Mouse (Mus musculus) ovary, postnatal 14 days (tissue): Measurements from ENCODE around the gene Nt5c3.
"Not testable (repeated sequence)": the region's sequence is repeated elsewhere in the genome, so short reads cannot be mapped to it uniquely, and the experiment has no call there.

Experiments used
- DNase-seq: peaks from one replicate; pipeline ENCODE4 v3.0.0; 2022; ENCODE audit warnings: low spot score

Gene Nt5c3

GRCm38 (mm10) chr6:56904330-56904729 is 19.4 kb downstream of the Nt5c3 start:
- DNase-seq, result no peak

DNA sequence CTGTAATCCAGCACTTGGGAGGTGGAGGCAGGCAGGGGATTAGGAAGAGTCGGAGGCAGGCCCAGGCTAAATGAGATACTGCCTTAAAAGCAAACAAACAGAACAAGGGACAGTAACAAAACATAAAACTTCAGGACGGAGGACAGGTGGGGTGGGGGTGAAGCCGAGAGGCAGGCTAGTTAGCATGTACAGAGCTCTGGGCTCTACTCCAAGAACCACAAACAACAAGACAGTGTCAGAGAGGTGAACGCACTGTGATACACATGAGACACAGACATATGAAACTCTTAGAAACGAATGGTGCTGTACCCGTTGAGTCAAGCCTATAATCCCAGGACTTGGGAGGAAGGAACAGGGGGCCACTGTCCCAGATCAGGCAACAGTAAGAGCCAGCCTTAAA is 19.9 kb downstream of the Nt5c3 start:
- no peak for DNase-seq

- no peak for DNase-seq
Measured at GRCm38 (mm10) chr6:56902606-56903520, 20.9 kb downstream of the Nt5c3 start.

DNA sequence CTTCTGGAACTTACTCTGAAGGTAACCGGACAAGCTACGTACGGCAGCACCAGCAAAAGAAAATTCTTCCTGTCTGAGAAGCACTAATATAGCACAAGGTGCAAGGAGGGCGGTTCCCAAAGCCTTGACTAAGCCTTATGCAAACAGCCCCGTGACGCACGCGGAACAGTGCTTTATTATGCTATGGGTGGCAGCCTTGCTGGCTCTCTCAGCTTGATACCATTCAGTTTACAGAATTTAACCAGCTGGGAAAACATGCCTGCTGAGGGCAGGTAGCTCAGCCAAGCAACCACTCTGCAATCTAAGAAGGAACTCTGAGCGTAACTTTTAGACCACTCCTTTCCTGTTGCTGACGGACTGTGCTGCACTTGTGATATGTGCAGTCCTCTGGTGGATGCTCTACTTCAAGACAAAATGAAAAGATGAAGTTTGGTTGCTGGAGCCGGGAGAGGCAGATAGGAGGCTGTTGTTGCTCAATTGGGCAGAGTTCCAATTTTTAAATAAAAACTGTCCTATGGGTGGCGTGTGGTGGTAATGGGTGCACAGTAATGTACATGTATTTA is 21.8 kb downstream of the Nt5c3 start:
- no peak for DNase-seq

- DNase-seq, result no peak
Measured at GRCm38 (mm10) chr6:56901336-56901735, 22.4 kb downstream of the Nt5c3 start.

DNA sequence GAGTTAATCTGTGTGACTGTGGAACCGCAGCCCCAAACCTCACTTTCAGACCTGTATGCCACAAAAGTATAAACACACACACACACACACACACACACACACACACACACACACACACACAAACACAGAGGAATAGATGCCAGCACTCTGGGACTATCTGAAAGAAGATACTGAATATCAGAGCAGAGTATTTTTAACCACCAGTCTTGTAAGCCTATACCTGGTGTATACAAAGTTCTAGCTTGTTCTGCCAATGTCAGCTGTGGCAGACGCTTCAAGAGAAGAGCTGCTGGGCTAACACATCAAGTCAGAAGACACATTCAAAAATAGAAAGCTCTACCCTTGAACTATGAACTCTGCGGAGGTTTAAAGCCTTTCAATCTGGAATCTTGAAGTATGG is 24.1 kb downstream of the Nt5c3 start:
- no peak for DNase-seq

- DNase-seq, result no peak
Measured at GRCm38 (mm10) chr6:56890762-56891161, 33.0 kb downstream of the Nt5c3 start.

GRCm38 (mm10) chr6:56888561-56888960 is 35.2 kb downstream of the Nt5c3 start:
- no peak for DNase-seq

GRCm38 (mm10) chr6:56879352-56879955 is 44.3 kb downstream of the Nt5c3 start:
- no peak for DNase-seq

GRCm38 (mm10) chr6:56877985-56878384 is 45.7 kb downstream of the Nt5c3 start:
- no peak for DNase-seq

GRCm38 (mm10) chr6:56876870-56877269 is 46.9 kb downstream of the Nt5c3 start:
- DNase-seq, result no peak

DNA sequence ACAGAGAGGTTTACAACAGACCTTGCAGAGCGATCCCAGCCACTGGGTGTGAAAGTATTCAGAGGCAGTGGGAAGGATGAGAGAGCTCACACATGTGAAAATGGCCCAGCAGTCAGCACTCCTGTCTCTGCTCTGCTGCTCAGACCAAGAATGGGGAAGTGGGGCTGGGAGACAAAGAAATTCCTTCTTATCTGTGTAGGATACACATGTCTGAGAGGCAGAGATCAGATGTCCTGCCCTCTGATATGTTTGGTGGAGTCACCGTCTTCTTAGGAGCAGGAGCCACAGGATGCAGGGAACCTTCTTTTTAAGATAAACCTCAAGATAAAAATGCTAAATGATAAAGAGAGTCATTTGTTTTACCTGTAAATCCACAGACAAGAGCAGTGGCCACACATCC is 53.7 kb downstream of the Nt5c3 start:
- DNase-seq, result no peak

DNA sequence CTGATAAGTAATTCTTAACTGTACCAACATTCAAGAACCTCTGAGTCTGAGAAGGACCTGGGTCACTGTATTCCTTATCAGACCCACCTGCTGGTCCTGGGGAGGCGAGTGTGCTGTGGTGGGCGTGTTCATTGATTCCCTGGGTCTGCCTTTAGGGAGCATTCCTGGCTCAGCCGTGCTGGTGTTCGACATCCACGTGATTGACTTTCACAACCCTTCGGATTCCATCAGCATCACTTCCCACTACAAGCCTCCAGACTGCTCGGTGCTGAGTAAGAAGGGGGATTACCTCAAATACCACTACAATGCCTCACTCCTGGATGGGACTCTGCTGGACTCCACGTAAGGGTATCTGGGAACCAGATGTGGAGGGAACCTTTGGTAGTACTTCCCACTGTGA is 55.2 kb downstream of the Nt5c3 start:
- DNase-seq, result no peak

GRCm38 (mm10) chr6:56866899-56867298 is 56.8 kb downstream of the Nt5c3 start:
- DNase-seq, result not testable (repeated sequence)

GRCm38 (mm10) chr6:56860205-56860848 is 63.4 kb downstream of the Nt5c3 start:
- DNase-seq, result no peak

DNA sequence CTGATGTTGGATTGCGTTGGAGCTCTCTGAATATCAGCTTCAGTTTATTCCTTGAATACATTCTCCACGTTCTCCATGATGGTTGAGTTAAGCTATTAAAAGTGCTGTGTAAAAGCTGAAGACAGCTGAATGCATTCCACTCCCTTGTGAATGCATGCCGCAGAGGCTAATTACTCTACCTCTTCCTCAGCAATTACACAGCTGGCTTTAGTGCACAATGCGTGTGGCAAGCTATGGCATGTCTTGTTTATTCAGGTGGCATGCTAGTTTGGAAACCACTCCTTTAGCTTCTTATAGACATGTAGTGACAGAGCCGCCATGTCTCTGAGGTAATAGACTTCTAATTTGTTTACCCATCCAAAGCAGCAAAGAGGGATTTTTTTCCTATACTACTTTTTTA is 67.0 kb downstream of the Nt5c3 start:
- DNase-seq, result no peak

GRCm38 (mm10) chr6:56854803-56855202 is 68.9 kb downstream of the Nt5c3 start:
- DNase-seq, result no peak

- DNase-seq, result no peak
Measured at GRCm38 (mm10) chr6:56850315-56850714, 73.4 kb downstream of the Nt5c3 start.

DNA sequence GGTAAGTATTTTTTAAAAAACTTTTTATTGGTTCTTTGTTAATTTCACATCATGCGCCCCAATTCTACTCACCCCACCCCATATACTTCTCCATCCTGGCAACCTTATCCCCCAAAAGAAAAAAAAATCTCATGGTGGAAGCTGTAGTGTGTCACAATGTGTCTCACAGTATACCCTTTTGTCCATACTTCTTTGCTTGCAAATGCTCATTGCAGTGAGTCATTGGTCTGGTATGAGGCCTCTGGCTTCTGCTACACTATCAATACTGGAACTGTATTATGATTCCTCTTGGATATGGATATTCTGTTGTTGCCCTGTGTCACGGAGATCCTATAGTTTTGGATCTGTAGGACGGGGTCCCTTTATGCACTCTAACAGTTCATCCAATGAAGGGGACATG is 74.8 kb downstream of the Nt5c3 start:
- no peak for DNase-seq

DNA sequence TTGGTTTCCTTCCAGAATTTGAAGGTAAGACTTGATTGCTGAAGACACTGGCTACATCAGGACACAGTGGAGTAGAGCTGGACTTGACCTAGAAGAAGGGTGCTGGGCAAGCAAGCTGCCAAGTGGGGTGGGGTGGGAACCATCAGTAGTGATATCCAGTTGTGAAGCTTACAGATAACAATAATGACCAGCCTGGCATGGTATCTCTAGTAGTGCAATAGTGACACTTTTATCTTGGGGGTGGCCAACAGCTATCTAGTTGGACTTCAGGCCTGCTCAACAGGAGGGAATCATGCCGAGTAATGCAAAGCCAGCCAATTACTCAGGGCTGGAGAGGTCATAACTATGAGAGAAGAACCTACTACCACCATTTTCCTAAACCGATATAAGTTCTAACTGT is 79.4 kb downstream of the Nt5c3 start:
- DNase-seq, result no peak

- no peak for DNase-seq
Measured at GRCm38 (mm10) chr6:56843229-56843628, 80.5 kb downstream of the Nt5c3 start.

DNA sequence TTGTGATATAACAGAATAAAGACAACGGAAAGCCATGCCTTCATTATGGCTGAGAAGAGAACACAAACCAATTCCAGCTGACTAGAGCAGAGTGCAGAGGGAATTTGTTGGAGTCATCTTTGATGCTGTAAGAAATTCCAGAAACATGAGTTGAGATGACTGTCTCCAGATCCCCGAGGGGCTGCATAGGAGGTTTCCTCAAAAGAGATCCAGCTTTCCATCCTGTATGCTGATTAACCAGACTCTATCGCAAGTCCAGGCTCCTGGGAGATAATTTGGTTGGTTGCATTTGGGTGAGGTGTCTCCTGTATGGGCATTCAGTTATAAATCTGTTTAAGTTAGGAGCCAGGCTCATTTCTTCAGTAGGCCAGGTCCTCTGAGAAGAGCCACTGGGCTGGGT is 86.1 kb downstream of the Nt5c3 start:
- no peak for DNase-seq

- DNase-seq, result no peak
Measured at GRCm38 (mm10) chr6:56837166-56837565, 86.6 kb downstream of the Nt5c3 start.
